Mouse (Mus musculus) C2C12 (cell line): Measurements from ENCODE around the gene Hist2h3c1.

ENCODE experiments used
- CEBPB ChIP-seq: IDR thresholded peaks from one replicate; pipeline ENCODE4 v1.6.1; 2011; ENCODE audit warnings: low read depth, mild to moderate bottlenecking, control low read depth, moderate library complexity
- CTCF ChIP-seq: IDR thresholded peaks from one replicate; pipeline ENCODE4 v1.5.1; 2011; ENCODE audit not compliant: control insufficient read depth, insufficient read depth, insufficient read length
- MAX ChIP-seq: IDR thresholded peaks from one replicate; pipeline ENCODE4 v1.6.1; 2011; ENCODE audit warnings: mild to moderate bottlenecking, control low read depth
- MYOD1 ChIP-seq: IDR thresholded peaks from one replicate; pipeline ENCODE4 v1.6.1; 2011; ENCODE audit warnings: low read depth; ENCODE audit not compliant: control insufficient read depth, insufficient read length
- MYOG ChIP-seq: IDR thresholded peaks from one replicate; pipeline ENCODE4 v1.6.1; 2011; ENCODE audit not compliant: control insufficient read depth, insufficient read length; ENCODE audit errors: extremely low read depth
- USF1 ChIP-seq: IDR thresholded peaks from one replicate; pipeline ENCODE4 v1.6.1; 2011; ENCODE audit warnings: low read depth, mild to moderate bottlenecking, control low read depth, moderate library complexity

DNA sequence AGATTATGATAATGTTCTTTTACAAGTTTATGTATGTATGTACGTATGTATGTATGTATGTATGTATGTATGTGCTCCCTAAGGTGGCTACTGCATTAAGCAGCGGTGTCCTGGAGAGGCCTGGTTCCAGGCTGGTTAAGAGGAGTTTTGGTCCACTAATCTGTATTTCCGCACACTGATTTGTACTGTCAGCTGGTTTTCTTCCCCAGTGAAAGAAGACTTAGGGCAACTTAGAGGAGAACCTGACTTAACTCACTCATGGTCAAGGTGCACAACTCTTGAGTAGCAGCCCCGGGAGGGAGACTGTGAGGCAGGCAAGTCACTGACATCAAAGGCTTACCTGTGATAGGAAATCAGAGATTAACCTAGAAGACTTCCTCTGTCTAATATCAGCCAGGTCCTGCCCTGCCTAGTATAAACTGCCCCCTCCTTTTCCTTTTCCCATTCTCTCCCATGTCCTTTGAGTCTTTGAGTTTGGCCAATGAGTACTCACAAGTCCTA, 9.6 kb upstream of the Hist2h3c1 start:
- TF ChIP-seq USF1 (no peak), CTCF (no peak), CEBPB (no peak), MAX (no peak), MYOG (no peak), MYOD1 (no peak)
